Mouse (Mus musculus): Measurements from ENCODE around the gene Cct3.
"Not testable (repeated sequence)": the region's sequence is repeated elsewhere in the genome, so short reads cannot be mapped to it uniquely, and the experiment has no call there.

Cct3 gene

GRCm38 (mm10) chr3:88296561-88297318, at the start of gene Cct3, which contains the start of gene Tsacc:
TSS of gene Cct3 (plus strand) at chr3:88297116.
TSS of gene Tsacc (minus strand) at chr3:88296999.
- in situ Hi-C loops (cut with MboI, MseI): loop anchor here in 1 of 2 experiments (5.0 kb wide), 1 partner anchor 36 kb away; no protein-coding TSS in a partner anchor

DNA sequence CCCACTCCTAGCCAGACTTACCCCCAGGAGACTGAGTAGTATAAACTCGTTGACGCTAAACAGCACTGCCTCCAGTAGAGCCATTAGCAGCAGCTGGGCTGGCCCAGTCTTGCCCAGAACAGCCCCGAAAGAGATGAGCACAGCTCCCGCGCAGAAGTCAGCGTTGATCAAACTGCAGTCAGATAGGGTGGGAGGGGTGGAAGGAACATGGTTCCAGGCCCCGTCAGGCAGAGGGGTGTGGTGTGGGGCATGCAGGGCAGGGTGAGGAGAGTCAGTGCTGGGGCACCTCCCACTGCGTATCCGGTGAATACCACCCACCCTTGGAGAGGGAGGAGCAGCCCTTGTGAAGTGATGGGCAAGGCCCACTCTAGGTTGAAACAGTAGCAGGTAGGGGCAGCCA, 49.2 kb upstream of the Cct3 start:
- in situ Hi-C loops (cut with MboI, MseI): loop anchor here in 1 of 2 experiments (10.0 kb wide), 1 partner anchor 163 kb away; the partner anchor contains the start of gene Iqgap3

GRCm38 (mm10) chr3:88248406-88248805, 48.5 kb upstream of the Cct3 start:
- in situ Hi-C loops (cut with MboI, MseI): loop anchor here in 1 of 2 experiments (10.0 kb wide), 1 partner anchor 164 kb away; the partner anchor contains the start of gene Iqgap3

- in situ Hi-C loops (cut with MboI, MseI): no loop called here
Measured at GRCm38 (mm10) chr3:88252739-88253138, 44.2 kb upstream of the Cct3 start.

DNA sequence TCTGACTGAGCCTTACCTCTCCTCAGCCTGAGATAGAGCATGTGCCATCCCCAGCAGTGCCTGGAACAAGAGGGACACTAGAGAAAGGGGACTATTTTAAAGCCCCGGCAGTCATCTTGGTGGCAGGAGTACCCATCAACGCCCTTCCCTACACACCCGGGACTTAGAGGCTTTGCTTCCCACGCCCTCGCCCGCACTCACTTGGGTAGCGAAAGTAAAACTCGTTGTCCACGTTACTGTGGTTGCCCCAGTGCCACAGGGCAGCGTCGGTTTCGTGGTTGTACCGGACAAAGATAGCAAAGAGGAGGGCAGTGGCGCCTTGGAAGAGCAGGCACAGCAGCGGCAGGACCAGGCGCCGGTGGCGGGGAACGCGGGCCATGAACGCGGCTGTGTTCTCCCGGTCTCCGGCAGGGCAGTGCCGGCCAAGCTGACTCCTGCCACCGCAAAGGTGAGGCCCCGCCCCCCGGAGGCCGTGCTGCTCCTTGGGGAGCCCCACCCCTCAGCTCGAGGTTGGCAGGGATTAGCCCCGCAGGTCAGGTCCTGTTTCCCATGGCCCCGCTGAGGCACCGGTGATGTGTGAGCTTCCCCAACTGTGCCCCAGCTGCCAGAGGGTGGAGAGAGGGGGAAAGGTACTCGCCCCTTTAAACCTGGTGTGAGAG, 42.5 kb upstream of the Cct3 start, which contains the start of gene Rhbg:
Gene Rhbg, minus strand, starts transcription at position 442 of the 659 bp plus-strand sequence.
- in situ Hi-C loops (cut with MboI, MseI): no loop called here

GRCm38 (mm10) chr3:88255950-88256349, 41.0 kb upstream of the Cct3 start:
- in situ Hi-C loops (cut with MboI, MseI): no loop called here

DNA sequence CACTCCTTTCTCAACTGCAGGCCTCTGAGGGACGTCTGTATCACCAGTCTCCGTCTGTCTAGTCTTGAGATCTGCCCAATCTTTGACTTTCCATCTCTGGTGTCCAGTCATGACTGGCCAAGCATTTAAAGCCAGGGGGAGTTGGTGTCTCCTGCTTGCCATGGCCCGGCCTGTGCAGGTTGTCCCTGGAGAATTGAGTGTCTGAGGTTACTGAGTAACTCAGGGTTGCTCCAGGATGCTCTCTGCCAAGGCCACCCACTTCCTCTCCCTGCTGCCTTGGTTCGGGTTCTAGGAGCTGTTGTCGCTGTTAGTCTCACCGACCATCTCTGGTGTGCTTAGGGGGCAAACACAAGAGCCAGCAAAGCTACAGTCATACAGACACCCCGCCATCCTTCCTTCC, 40.5 kb upstream of the Cct3 start:
- in situ Hi-C loops (cut with MboI, MseI): no loop called here

DNA sequence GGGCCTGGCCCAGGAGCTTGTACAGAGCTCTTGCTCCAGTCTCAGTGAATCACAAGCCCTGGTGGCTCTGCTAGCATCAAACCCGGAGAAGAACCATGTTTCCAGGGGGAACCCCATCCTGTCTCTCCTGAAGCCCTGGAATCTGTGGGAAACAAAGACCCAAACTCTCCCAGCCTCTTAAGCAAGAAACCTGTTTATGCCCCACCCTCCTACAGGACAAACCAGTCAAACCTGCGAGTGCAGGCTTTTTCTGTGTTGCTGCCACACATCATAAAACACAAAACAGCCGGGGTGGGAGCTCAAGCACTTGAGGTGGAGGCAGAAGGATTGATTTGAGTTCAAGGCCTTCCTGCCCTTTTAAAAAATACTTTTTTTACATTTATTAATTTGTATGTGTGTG, 34.6 kb upstream of the Cct3 start:
- in situ Hi-C loops (cut with MboI, MseI): loop anchor here in 1 of 2 experiments (10.0 kb wide), 1 partner anchor 1372 kb away; no protein-coding TSS in a partner anchor

GRCm38 (mm10) chr3:88268014-88268413, 28.9 kb upstream of the Cct3 start:
- in situ Hi-C loops (cut with MboI, MseI): loop anchor here in 1 of 2 experiments (10.0 kb wide), 1 partner anchor 1367 kb away; no protein-coding TSS in a partner anchor

DNA sequence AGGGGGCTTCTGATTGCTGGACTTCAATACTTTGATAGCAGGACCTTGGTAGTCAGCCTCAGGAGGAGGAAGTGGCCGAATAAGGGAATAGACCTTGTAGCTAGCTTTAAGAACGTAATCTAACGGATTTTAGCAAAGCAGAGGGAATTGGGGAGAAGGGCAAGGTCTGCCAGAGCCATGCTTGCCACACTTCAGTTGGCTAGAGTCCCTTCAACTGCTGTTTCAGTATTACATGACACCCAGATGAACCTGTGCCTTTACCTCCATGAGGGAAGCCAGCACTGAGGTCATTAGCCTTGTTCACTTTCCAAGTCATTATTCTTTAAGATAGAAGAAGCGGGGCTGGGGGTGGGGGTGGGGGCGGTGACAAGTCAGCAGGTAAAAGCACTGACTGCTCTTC, 27.9 kb upstream of the Cct3 start:
- in situ Hi-C loops (cut with MboI, MseI): loop anchor here in 1 of 2 experiments (10.0 kb wide), 1 partner anchor 1366 kb away; no protein-coding TSS in a partner anchor

- in situ Hi-C loops (cut with MboI, MseI): loop anchor here in 1 of 2 experiments (10.0 kb wide), 1 partner anchor 76 kb away; no protein-coding TSS in a partner anchor
Measured at GRCm38 (mm10) chr3:88271298-88271697, 25.6 kb upstream of the Cct3 start.

- in situ Hi-C loops (cut with MboI, MseI): loop anchor here in 1 of 2 experiments (10.0 kb wide), 1 partner anchor 77 kb away; no protein-coding TSS in a partner anchor
Measured at GRCm38 (mm10) chr3:88271859-88272258, 25.1 kb upstream of the Cct3 start.

- in situ Hi-C loops (cut with MboI, MseI): loop anchor here in 1 of 2 experiments (10.0 kb wide), 1 partner anchor 79 kb away; no protein-coding TSS in a partner anchor
Measured at GRCm38 (mm10) chr3:88274002-88274401, 22.9 kb upstream of the Cct3 start.

DNA sequence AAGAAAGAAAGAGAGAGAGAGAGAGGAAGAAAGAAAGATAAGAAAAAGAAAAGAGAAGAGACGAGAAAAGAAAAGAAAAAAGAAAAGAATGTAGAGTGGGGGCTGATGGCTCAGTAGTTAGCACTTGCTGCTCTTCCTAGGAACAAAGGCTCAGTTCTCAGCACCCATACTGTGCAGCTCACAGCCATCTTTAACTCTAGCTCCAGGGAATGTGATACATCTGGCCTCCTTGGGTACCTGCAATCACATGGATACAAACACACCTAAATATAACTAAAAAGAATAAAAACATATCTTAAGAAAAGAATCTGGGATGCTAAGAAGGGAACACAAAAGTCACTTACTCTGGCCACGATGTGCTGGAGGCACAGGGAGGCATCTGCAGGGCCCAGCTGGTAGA, 20.8 kb upstream of the Cct3 start:
- in situ Hi-C loops (cut with MboI, MseI): loop anchor here in 1 of 2 experiments (10.0 kb wide), 1 partner anchor 81 kb away; no protein-coding TSS in a partner anchor

GRCm38 (mm10) chr3:88276529-88277143, 20.3 kb upstream of the Cct3 start:
- in situ Hi-C loops (cut with MboI, MseI): loop anchor here in 1 of 2 experiments (10.0 kb wide), 1 partner anchor 82 kb away; no protein-coding TSS in a partner anchor

GRCm38 (mm10) chr3:88280035-88280434, 16.9 kb upstream of the Cct3 start:
- in situ Hi-C loops (cut with MboI, MseI): no loop called here

GRCm38 (mm10) chr3:88281141-88281916, 15.6 kb upstream of the Cct3 start:
- in situ Hi-C loops (cut with MboI, MseI): not testable (repeated sequence)

- in situ Hi-C loops (cut with MboI, MseI): not testable (repeated sequence)
Measured at GRCm38 (mm10) chr3:88284815-88285564, 11.9 kb upstream of the Cct3 start.

- in situ Hi-C loops (cut with MboI, MseI): not testable (repeated sequence)
Measured at GRCm38 (mm10) chr3:88285565-88285895, 11.4 kb upstream of the Cct3 start.

DNA sequence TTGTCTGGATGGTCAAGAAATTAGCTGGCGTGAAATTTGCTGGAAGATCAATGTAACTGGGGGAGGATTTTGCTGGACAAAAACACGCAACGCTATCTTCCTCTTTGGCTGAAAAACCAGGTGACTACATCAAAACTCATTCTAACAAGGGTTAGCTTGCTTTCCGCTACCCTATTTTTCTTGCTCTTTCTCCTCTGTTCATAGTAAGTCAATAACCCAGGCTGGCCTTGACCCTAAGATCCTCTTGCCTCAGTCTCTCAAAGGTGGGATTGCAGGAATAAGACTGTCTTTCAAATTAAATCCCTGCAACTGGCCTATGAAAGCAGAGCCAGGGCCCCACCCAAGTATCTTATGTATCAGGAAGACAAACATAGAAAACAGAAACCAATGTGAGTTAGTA, 9.8 kb upstream of the Cct3 start, which contains the start of gene Gm38392:
Gene Gm38392, minus strand, starts transcription at position 101 of the 400 bp plus-strand sequence.
- in situ Hi-C loops (cut with MboI, MseI): no loop called here
